Mouse (Mus musculus) kidney, embryonic 16.5 days (tissue): ENCODE measurements at regions not wholly inside any gene's neighbourhood (a gene's known extent, or its start where the extent isn't known, plus 50 kb on each side); places are given as distances from the start of the nearest gene placed in this dataset.

Source experiments
- ATAC-seq: fragments of 200-750 bp; cut with Nextera tagmentation; 2 replicates; pipeline ENCODE4 v1.8.0; 2017; ENCODE audit warnings: moderate TSS enrichment; ENCODE audit not compliant: low FRiP score, low TSS enrichment
- H3K27ac ChIP-seq: fragments of 300-500 bp; sonication (generic); 2 replicates; pipeline ENCODE4 v1.5.1; 2014; ENCODE audit warnings: low read length
- H3K27me3 ChIP-seq: fragments of 300-500 bp; sonication (generic); 2 replicates; pipeline ENCODE4 v1.6.1; 2014; ENCODE audit warnings: low read length, control low read depth, mixed read lengths; ENCODE audit not compliant: insufficient read depth
- H3K36me3 ChIP-seq: fragments of 300-500 bp; sonication (generic); 2 replicates; pipeline ENCODE4 v1.6.1; 2014; ENCODE audit warnings: low read length, control low read depth, mixed read lengths; ENCODE audit not compliant: insufficient read depth
- H3K4me1 ChIP-seq: fragments of 300-500 bp; sonication (generic); 2 replicates; pipeline ENCODE4 v1.6.1; 2014; ENCODE audit warnings: low read length, control low read depth, mixed read lengths; ENCODE audit not compliant: insufficient read depth
- H3K4me2 ChIP-seq: fragments of 300-500 bp; sonication (generic); replicated peaks from 2 replicates; pipeline ENCODE4 v1.6.1; 2014; ENCODE audit warnings: low read depth, low read length
- H3K4me3 ChIP-seq: fragments of 300-500 bp; sonication (generic); 2 replicates; pipeline ENCODE4 v1.5.1; 2014; ENCODE audit warnings: mild to moderate bottlenecking, low read length
- H3K9ac ChIP-seq: fragments of 300-500 bp; sonication (generic); replicated peaks from 2 replicates; pipeline ENCODE4 v1.6.1; 2014; ENCODE audit warnings: low read length
- H3K9me3 ChIP-seq: fragments of 300-500 bp; sonication (generic); 2 replicates; pipeline ENCODE4 v1.6.1; 2016; ENCODE audit warnings: low read length, control low read depth
- WGBS: fragments of 180-500 bp; shearing (Covaris S2); extraction: QIAGEN DNeasy Blood & Tissue Kit; methylation state at CpG from one replicate; pipeline ENCODE4 v1.1.7; 2014; 5-methylcytosine and 5-hydroxymethylcytosine counted together

DNA sequence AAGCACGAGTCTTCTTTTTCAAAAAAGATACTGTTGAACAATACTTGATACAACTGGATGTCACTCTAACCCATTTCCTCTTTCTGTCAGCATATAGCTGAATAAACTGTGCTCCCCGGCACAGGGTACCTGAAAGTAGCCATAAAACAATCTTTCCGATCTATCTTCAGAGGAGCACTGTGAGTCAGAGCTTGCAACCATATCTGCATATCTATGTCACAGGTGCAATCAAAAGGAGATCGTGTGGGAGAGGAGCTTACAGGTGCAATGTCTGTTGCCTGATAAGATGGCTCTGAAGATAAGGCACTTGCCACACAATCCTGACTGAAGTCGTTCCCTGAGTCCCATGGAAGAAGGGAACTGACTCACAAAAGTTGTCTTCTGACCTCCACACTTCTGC, 58.5 kb upstream of the Hnrnpa3 start:
- H3K27ac ChIP-seq: no peak overlapping the region
- H3K4me3 ChIP-seq: no peak overlapping the region
- no peak overlapping the region for H3K9ac ChIP-seq
- H3K4me2 ChIP-seq: no peak overlapping the region
- no peaks in the 10 kb centered on the region for H3K4me1 ChIP-seq
- no peak for ATAC-seq
- 67% methylated on average over 5 of the region's 5 CpGs for WGBS
- H3K9me3 ChIP-seq: no peaks in the 10 kb centered on the region
- no peaks in the 10 kb centered on the region for H3K27me3 ChIP-seq
- no peaks in the 10 kb centered on the region for H3K36me3 ChIP-seq

DNA sequence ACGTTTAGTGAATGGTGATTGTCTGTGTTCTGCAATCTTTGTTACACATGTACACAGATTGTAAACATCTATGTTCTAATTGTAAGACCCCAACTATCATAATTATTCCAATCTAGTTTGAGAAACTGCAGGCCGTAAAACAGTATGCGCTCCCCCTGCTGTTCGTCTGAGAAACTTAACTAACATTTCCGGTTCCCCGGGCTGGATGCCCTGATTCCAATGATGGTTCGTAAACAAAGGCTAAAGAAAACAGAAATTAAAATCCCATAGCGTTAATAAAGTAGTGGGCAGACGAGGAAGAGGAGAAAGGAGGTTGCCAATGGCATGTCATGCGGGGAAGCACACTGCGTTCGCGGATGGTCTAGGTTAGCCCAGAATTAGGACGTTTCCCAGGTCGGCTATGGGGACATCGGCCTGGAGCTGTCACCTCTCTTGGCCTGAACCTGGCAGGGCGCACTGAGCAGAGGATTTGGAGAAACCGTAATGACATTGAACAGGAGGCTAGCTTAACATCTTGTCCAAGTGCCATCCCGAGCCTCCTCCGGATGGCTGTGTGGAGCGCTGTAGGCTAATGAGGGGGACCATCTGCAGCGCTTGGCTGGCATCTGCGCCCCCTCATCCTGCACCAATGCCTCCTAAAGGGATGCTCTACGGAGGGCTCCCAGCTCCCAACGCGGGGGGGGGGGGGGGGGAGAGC, 55.7 kb upstream of the Hnrnpa3 start:
- H3K4me2 ChIP-seq: peak overlapping the region; percentile 79
- H3K36me3 ChIP-seq: no peaks in the 10 kb centered on the region
- no peaks in the 10 kb centered on the region for H3K27me3 ChIP-seq
- ATAC-seq: peak; percentile 41; the same call in 1 of the 2 replicates
- 12% methylated on average over 26 of the region's 26 CpGs for WGBS
- no peaks in the 10 kb centered on the region for H3K9me3 ChIP-seq
- H3K4me1 ChIP-seq: peaks cover 17% of the 10 kb centered on the region
- no peak overlapping the region for H3K27ac ChIP-seq
- H3K4me3 ChIP-seq: peak overlapping the region; percentile 50
- H3K9ac ChIP-seq: peak overlapping the region; percentile 65

DNA sequence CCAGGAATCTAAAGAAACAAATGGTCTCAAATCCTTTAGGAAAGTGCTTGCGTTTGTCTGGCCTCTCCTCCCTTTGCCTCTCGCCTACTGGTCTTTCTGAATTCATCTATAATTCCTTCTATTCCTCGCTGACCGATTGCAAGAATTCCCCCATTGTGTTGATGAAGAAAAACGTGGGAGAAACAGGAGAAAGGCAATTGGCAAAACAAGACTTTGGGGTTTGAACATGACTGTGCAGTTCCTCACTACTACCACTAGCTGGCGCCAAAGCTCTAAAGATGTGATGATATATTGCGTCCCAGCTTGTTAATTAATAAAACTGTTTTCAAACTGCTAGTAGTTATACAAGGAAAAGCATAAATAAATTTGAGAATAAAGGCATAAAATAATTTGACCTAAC, 53.4 kb upstream of the Hnrnpa3 start:
- WGBS: 2% methylated on average over 7 of the region's 7 CpGs
- Histone ChIP-seq H3K27me3 (no peaks in the 10 kb centered on the region), H3K27ac (no peak overlapping the region), H3K36me3 (no peaks in the 10 kb centered on the region), H3K4me3 (no peak overlapping the region), H3K4me1 (peaks cover 33% of the 10 kb centered on the region), H3K4me2 (0 out of 2 replicates have a peak overlapping the region, but pooled peaks have one; percentile 4), H3K9ac (no peak overlapping the region), H3K9me3 (no peaks in the 10 kb centered on the region)
- no peak for ATAC-seq

DNA sequence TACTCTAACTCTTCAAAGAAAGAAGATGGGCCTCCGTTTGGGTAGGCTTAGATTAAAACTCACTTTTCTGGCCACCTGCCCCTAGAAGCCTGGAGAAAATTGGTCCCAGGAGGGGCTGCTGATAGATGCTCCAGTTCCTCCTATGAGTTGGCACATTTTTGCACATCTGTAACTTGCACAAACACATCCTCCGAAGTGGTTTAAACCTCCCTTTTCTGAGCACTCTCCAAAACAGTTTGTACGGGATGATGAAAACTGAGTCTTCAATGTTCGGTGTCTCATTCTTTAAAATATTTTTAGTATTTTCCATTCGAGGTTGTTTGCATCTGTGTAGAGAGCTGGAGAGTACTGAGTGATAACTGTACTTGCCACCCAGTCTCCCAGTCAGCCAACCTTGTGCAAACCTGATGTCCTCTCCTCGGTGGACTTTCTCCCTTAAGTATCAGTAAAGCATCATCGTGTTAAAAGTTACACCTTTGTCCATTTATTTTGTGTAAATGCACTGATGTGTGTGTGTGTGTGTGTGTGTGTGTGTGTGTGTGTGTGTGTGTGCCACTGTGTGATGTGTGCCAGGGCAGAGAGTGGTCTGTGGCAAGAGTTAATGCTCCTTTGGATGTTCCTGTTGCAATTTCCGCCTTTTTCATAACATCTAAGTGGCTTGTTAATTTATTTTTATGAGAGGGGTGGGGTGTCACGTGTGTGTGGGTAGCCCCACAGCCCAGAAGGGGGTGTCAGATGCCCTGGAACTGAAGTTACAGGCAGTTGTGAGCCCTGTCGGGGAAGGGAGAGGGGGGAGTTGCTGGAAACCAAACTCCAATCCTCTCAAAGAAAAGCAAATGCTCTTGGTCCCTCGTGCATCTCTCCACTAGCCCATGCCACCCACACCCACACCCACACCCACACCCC, 51.8 kb upstream of the Hnrnpa3 start:
- Histone ChIP-seq H3K9ac (no peak overlapping the region), H3K27me3 (no peaks in the 10 kb centered on the region), H3K27ac (peak overlapping the region; percentile 67; the same call in 1 of the 2 replicates), H3K4me3 (no peak overlapping the region), H3K9me3 (no peaks in the 10 kb centered on the region), H3K4me2 (peak overlapping the region; percentile 23; the same call in 1 of the 2 replicates), H3K4me1 (peaks cover 35% of the 10 kb centered on the region), H3K36me3 (no peaks in the 10 kb centered on the region)
- ATAC-seq: 0 out of 2 replicates have a peak, but pooled peaks have one; percentile 16
- WGBS: 51% methylated on average over 11 of the region's 11 CpGs

DNA sequence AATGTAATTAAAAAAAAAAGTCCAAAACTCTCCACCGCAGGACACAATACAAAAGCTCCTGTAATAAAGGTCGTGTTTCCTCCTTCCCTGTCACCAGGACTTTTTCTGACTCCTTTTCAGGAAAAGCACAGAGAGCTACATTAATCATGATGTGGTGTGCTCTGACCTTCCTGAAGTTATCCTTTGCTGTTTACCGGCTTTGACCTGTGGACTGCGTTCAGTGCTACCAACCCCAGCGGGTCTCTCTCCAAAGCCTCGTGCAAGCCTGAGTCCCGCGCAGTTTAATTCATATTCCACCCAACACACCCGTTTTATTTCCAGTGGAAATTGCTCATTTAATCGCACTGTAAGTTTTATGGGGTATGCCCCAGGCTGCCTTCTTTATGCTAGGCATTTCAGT, 51.1 kb upstream of the Hnrnpa3 start:
- Histone ChIP-seq H3K4me3 (no peak overlapping the region), H3K9ac (peak overlapping the region; percentile 35; the same call in 1 of the 2 replicates), H3K4me2 (peak overlapping the region; percentile 23; the same call in 1 of the 2 replicates), H3K9me3 (no peaks in the 10 kb centered on the region), H3K27me3 (no peaks in the 10 kb centered on the region), H3K4me1 (peaks cover 41% of the 10 kb centered on the region), H3K36me3 (no peaks in the 10 kb centered on the region), H3K27ac (peak overlapping the region; percentile 67)
- ATAC-seq: no peak
- 16% methylated on average over 10 of the region's 10 CpGs for WGBS

DNA sequence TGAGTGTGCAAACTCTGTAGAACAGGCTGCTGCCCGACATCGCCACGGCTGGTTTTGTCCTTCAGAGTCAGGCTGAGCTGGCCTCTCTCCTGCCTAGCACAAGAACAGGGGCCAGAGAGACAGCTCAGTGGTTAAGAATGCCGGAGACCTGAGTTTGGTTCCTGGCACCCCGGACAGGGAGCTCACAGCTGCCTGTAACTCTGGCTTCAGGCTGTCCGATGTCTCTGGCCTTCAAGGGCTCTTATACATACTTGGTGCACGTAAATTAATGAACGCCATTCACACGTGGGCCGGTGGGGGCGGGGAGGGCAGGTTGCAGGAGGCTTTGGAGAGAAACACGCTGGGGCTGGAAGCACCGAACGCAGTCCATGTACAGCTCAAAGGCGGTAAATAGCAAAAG, 50.6 kb upstream of the Hnrnpa3 start:
- ATAC-seq: no peak
- Histone ChIP-seq H3K4me2 (peak overlapping the region; percentile 47; the same call in 1 of the 2 replicates), H3K4me3 (no peak overlapping the region), H3K27ac (peak overlapping the region; percentile 67), H3K9ac (peak overlapping the region; percentile 35; the same call in 1 of the 2 replicates), H3K4me1 (peaks cover 47% of the 10 kb centered on the region), H3K36me3 (no peaks in the 10 kb centered on the region), H3K9me3 (no peaks in the 10 kb centered on the region), H3K27me3 (no peaks in the 10 kb centered on the region)
- WGBS: 34% methylated on average over 15 of the region's 15 CpGs

DNA sequence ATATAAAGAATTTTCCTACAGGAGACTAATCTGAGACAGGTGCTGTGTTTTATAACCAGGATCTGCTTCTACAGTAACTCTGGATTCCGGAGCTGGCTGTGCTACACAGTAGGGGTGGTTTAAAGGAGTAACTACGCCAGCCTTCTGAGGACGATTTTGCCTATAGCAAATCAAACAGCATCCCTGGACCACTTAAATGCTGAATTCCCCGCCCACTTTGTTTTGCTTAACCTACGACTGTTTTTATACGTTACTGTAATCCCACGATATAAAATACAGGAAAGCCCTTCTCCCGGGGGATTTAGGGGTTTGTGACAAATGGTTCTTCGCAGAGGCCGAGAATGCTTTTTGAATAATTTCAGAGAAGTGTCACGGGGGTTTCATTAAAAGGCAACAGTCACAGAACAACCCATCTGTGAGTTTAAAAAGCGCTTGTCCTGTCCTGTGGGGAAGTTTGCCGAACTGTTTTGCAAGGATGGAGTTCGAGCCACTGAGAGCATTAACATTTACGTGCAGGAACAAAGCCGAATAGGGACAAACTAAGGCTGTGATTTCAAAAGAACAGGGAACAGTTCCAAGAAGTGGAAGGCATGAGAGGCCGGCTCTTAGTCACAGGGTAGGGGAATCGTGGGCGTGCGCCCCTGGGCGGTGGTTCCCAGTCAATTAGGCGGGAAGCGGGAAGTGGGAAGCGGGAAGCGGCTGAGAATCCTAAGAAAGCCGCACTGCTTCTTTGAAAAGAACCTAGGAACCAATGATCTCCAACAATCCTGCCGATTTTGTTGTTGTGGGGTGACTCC, 49.7 kb upstream of the Hnrnpa3 start:
- no peak for ATAC-seq
- Histone ChIP-seq H3K9ac (peak overlapping the region; percentile 48), H3K27ac (peak overlapping the region; percentile 49), H3K36me3 (no peaks in the 10 kb centered on the region), H3K4me3 (peak overlapping the region; percentile 25), H3K4me1 (peaks cover 51% of the 10 kb centered on the region), H3K9me3 (no peaks in the 10 kb centered on the region), H3K27me3 (no peaks in the 10 kb centered on the region), H3K4me2 (peak overlapping the region; percentile 47)
- 20% methylated on average over 27 of the region's 27 CpGs for whole genome bisulfite sequencing
